9 mouse cellular contexts compared by ENCODE assay signal in the genomic region with DNA sequence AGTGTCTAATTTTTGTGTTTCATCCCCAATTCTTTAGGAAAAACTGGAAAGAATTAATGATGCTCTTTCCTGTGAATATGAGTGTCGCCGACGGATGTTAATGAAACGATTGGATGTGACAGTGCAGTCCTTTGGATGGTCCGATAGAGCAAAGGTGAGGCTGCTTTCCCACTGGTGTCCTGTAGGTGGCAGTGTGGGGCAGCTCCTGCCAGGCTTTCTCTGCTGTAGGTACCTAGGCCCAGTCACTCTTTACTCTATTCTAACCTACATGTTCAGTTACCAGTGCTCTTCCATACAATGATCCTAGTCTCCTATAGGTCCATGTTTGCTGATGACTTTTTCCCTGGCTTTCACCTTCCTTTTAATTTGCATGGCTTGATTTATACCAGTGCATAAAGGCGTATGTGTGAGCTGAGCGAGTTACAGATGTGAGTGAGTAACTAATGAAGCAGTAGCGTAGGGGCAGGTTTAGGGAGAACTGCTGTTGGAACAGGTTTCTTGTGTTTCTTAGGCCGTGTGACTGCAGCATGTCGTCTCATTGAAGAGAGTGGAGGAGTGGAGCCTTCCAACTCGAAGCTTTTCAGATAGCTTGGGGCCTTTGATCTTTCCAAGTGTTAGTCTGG. TPM values are rescaled to one million over a fixed set of nuclear protein-coding genes. Genes with fewer than 3 reads are reported as not detected.
DNase-seq lines count a peak whose midpoint lies in the region.
"Had no signal": no experiment of that assay in that cellular context is flagged by ENCODE, and none has a peak within 500 bp of the region (broad histone marks: within the 10 kb centered on the region; RNA-seq: fewer than 3 reads in every experiment).

No protein-coding gene starts in this region.

- intact Hi-C loops in gastrocnemius, postnatal 14 days (cut with DNase I; ENCODE audit: low total_unique reads) = loop anchor here (2.0 kb wide), 1 partner anchor 175 kb away; no protein-coding TSS in a partner anchor

- H3K36me3 ChIP-seq in splenic B cell, adult 2 months (ENCODE audit: control insufficient read depth, insufficient read depth, low read length, poor library complexity, severe bottlenecking) = peaks cover 12% of the 10 kb centered on the region

- DNase-seq in A20 (ENCODE audit: low read depth, low spot score) (peak; percentile 72), liver (peak; percentile 61)
- peak; percentile 67 to 69 for DNase-seq in adrenal gland, adult 18-20 months (ENCODE audit: low spot score in 2 of 2)
- DNase-seq in embryo, embryonic 10 days (ENCODE audit: low spot score) = peak; percentile 70
- peak; percentile 46 for DNase-seq in gastrocnemius, postnatal 14 days
- peak; percentile 44 to 69 for DNase-seq in kidney, adult 8-10 months
- DNase-seq in natural killer cell, adult 2 months (ENCODE audit: low spot score in 2 of 2) = peak; percentile 58 to 68
- peak; percentile 82 for DNase-seq in splenic B cell, adult 2 months (ENCODE audit: low read depth, low spot score)

- H3K27me3 ChIP-seq in splenic B cell, adult 2 months (ENCODE audit: control insufficient read depth, insufficient read depth, low read length, poor library complexity, severe bottlenecking) = no peaks in the 10 kb centered on the region
- H3K27me3 ChIP-seq: embryonic facial prominence, embryonic 15.5 days had no signal

RNA-seq across cellular contexts. Expression of gene Fam98b, which starts 14.4 kb away (rescaled TPM):
- 10 to 100 TPM; 31.7 to 36.4 TPM for total RNA-seq in adrenal gland, adult 18-20 months (2021)
- 10 to 100 TPM; 16.0 to 19.5 TPM for total RNA-seq in gastrocnemius, postnatal 14 days (2021)

Comparison
In these comparisons a context has a peak if more than half of its experiments do, and no peak if none do; other contexts are left out.
1. Peak in every context shown above with its lines: DNase-seq.